Mouse (Mus musculus) induced T-regulatory cell, adult 2 months (primary cell): ENCODE measurements around the gene Hist1h4k.
"Not testable (repeated sequence)": the region's sequence is repeated elsewhere in the genome, so short reads cannot be mapped to it uniquely, and the experiment has no call there.

Experiments used
- DNase-seq: peaks from one replicate; pipeline ENCODE4 v3.0.0-alpha.2; 2012; ENCODE audit warnings: low read depth

Hist1h4k gene

DNA sequence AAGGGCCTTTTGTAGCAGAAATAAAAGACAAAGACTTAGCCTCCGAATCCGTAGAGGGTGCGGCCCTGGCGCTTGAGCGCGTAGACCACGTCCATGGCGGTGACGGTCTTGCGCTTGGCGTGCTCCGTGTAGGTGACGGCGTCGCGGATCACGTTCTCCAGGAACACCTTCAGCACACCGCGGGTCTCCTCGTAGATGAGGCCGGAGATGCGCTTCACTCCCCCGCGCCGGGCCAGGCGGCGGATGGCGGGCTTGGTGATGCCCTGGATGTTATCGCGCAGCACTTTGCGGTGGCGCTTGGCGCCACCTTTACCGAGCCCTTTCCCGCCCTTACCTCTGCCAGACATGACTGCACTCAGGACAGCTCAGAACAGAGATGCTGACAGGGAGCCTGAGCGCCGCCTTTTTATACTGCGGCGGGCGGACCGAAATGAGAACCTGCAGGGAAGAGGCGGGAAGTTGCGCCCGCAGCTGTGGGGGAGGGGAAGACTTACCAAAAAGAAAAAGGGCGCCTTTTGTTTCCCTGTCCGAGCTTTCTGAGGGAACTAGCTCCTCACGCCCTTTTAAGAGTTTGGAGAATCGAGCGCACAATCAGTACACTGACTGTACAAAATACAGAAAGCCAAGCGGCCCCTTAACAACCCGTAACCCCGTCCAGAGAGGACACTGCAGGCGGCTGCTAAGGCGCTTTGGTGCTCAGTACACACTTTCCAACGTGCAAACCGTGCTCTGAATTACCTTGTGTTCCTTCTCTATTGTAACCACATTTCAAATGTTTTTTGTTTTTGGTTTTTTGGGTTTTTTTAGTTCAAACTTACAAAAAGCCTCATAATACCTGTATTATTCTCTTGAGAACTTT, at the start of gene Hist1h4k:
TSS of gene Hist1h4k (minus strand) at position 347 of the 859 bp plus-strand sequence.
- DNase-seq = peak; percentile 91

DNA sequence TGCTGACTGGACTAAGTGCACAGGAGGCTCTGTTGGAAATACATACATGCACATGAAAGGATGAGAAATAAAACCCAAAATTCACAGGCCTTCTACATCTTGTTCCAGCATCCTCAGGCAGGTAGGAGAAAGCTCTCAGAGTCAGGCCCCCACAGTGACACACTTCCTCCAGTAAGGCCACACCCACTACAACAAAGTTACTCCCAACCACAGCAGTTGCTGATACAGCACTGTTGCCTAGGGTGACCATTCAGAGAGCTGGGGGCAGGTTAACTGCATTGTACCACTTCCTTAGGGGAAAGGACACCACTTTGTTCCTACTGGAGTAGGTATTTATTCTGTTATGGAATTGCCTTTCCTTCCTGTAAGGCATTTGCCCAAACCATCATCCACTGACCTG, 46.9 kb upstream of the Hist1h4k start:
- DNase-seq = not testable (repeated sequence)

DNA sequence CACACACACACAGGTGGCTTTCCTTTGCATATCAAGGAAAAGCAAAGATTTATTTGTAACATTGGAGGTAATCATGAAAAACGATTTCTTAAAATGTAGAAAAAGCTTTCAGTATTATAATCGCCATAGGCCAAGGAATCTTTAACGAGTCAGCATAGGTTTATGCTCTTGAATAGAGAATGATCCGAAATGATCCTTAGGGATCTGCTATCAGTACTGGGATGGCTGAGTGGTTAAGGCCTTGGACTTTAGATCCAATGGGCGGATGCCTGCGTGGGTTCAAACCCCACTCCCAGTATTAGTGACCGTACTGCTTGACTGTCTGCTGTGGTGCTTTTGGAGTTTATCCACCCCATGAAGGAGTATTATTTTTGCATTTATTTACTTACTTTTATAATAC, 45.3 kb upstream of the Hist1h4k start:
- no peak for DNase-seq

DNA sequence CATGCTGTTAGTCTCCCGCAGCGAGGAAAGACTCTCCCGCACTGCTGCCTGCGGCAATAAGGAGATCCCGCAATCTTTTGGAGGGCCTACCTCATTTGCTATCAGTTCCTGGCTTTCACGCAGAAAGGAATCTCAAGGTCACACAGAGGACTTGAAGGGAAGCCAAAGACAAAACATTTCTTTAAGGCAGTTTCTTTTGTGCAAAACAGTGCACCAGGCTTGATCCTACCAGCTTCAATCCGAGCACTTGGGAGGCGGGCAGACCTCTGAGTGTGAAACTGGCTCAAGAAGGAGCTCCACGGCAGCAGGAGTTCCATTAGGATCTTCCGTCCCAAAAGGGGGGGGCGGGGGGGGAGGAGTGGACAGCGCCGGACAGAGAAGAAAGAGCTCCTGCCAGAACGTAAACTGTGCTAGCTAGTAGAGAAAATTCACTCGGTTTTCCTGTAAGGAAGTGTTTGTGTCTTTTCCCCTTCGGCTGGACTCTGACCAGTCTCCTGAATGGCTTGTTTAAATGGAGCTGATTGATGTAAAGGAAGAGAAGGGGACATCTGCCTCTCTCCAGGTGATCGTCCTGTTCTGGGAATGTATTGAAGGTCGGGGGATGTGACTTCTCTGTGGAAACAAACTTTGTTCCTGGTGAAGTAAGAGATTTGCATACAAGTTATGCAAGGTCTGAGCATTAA, 40.4 kb upstream of the Hist1h4k start:
- no peak for DNase-seq

DNA sequence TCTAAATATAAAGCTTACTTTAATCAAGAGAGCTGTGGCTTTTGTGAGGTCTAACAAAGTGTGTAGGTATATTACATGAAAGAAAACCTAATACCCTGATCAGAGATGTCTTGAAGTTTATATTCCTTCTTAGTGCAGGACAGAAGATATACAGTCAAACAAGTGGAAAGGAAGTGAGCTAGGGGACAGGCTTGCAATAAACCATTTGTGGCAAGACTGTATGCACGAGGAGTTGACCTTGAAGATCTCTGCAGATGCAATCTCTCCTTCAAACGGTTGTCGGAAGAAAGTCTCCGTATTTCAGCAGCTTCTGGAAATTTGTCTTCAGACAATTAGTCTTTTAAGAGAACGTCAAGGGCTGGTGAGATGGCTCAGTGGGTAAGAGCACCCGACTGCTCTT, 39.6 kb upstream of the Hist1h4k start:
- no peak for DNase-seq

DNA sequence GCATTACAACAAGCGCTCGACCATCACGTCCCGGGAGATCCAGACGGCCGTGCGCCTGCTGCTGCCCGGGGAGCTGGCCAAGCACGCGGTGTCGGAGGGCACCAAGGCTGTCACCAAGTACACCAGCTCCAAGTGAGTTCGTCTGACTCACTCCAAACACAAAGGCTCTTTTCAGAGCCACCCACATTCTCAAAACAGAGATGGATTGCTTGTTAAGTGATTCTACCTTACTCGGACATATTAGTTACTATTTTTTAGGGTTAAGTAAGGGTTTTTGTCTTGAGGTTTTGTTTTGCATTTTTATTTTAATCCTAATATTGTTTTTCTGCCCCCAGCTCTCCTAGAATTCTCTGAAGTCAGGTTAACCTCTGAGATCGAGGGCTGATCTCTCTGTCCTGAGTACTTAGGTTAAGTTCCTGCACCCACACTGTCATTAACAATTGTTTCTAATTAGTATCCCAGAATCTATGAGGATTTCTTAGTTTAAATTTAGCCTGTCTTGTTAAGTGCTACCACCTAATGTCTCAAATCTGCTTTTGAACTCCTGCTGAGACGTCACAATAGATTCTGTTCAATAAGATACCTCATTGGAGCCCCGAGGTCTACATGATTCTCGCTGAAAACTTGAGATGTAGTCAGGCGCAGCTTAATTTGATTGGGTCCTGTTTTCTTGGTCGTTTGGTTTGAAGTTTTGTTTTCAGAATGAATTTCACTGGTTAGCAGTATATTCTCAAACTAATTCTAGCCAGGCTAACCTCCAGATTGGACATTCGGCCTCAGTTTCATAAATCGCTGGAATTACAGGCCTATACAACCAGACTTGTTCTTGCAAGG, 37.7 kb upstream of the Hist1h4k start:
- peak; percentile 58 for DNase-seq

DNA sequence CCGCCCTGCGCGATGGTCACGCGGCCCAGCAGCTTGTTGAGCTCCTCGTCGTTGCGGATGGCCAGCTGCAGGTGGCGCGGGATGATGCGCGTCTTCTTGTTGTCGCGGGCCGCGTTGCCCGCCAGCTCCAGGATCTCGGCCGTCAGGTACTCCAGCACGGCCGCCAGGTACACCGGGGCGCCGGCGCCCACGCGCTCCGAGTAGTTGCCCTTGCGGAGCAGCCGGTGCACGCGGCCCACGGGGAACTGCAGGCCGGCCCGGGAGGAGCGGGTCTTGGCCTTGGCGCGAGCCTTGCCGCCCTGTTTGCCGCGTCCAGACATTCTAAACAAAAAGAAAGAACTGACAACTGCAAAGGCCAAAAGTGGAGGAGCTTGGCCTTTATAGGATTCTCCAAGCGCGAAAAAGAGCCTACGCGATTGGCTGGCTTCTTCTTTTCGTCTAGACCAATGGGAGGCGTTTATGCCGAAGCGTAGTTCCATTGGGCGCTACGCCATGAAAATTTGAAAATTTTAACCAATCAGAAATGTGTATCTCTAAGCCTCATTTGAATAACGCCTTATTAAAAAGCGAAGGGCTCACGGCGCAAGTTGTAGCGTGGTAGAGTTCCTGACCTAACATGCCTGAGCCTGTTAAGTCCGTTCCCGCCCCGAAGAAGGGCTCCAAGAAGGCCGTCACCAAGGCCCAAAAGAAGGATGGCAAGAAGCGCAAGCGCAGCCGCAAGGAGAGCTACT, 36.8 kb upstream of the Hist1h4k start, which contains the start of the genes Hist1h2an and Hist1h2bp:
TSS of gene Hist1h2an (minus strand) at position 320 of the 731 bp plus-strand sequence.
TSS of gene Hist1h2bp (plus strand) at position 563 of the 731 bp plus-strand sequence.
- DNase-seq = peak; percentile 97

DNA sequence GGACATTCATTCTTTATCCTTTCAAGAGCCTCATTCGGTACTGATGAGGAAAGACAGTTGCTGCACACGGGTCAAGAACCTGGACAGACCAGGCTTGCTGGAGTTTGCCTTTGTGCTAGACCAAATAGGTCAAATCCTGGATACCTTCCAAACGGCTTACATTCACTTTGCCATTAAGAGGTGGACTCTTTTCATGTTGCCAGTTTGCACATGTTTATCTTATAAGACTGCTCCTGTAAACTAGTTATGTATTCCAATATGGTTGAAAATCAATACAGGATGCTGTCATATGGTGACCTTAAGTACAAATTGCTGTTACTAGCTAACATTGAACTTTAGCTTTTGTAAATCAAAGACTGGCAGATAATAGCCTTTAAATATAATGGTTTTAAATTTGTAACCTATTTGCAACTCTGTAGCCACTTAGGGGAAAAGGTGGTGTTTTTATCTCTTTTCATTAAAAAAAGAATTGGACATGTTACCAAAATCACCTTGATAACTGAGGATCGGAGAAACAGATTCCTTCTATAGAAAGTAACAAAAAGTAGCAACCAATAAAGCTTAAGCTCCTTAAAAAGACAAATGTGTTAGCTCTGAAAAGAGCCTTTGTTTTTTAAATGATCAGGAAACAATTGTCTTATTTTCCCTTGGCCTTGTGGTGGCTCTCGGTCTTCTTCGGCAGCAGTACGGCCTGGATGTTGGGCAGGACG, 36.0 kb upstream of the Hist1h4k start:
- DNase-seq = peak; percentile 63

DNA sequence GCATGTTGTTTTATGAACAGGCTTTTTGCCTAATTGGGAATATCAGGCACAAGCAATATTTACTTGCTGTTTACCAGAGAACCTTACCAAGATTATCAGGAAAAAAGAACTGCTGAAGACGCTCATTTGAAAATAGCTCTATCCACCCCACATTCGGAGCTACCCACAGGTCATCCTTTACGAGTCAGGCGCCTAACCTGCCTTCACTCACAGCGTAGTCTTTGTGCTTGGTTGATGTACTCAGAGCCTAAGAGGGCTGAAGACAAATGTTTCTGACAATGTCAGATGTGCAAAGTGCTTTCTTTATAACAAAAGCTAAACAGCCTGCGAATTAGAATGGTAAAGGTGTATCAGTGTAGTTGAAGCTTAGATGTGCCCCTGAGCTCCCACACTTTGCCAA, 34.0 kb upstream of the Hist1h4k start:
- DNase-seq = no peak

DNA sequence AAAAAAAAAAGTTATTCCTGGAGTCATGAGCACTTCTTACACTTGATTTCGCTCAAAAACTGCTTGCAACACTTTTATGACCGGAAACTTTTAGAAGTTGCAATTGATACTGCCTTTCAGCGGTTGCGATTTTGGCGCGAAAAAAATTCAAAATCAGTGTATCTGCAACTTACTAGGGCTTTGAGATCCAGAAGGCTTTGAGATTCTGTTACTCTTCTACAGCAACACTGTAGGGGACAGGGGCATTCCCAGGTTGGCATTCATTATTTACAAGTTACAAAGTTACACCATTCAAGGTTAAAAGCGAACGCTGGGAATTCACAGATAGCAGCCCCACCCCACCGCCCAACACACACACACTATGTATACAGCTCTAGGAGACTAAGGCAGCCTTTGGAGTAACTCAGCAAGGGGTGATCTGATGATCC, 33.4 kb upstream of the Hist1h4k start:
- DNase-seq = peak; percentile 87

DNA sequence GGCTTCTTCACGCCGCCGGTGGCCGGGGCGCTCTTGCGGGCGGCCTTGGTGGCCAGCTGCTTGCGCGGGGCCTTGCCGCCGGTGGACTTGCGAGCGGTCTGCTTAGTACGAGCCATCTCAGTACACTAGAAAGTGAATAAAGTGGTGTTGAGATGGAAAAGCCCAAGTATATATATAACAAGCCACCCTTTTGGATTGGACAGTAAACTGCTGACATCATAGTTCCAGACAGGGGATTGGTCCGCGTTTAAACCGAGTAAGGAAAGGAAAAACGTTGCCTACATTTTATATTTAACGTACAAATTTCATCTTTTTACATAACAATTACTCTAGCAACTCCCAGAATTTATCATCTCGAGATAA, 32.9 kb upstream of the Hist1h4k start, which contains the start of gene Hist1h3i:
TSS of gene Hist1h3i (minus strand) at position 116 of the 363 bp plus-strand sequence.
- DNase-seq = peak; percentile 94

DNA sequence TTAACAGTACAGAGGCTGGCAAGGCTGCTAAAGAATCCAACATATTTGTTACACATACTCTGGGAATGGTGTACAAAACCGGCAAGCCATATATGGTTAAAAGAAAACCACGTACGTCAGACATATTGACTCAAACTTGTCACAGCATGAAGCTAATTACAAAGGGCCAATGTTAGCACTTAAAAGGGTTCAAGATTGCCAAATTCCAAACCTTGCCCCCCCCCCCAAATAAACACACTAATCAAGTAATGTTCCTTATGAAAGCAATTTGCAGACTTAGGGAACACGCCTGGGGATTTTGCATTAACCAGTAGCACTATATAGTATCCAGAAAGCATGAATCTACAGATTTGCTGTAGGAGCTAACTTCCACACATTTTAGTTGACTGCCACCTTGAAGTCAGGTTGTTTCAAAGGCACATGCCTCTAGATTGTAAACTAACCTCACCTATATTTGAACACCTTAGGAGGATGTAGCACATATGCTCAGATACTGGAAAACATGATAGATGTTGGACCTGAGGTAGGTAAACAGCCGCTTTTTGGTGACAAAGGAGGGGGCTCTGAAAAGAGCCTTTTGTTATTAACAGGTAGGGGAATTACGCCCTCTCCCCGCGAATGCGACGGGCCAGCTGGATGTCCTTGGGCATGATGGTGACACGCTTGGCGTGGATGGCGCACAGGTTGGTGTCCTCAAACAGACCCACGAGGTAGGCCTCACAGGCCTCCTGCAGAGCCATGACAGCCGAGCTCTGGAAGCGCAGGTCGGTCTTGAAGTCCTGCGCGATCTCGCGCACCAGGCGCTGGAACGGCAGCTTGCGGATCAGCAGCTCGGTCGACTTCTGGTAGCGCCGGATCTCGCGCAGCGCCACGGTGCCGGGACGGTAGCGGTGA, 32.3 kb upstream of the Hist1h4k start:
- DNase-seq = peak; percentile 73

DNA sequence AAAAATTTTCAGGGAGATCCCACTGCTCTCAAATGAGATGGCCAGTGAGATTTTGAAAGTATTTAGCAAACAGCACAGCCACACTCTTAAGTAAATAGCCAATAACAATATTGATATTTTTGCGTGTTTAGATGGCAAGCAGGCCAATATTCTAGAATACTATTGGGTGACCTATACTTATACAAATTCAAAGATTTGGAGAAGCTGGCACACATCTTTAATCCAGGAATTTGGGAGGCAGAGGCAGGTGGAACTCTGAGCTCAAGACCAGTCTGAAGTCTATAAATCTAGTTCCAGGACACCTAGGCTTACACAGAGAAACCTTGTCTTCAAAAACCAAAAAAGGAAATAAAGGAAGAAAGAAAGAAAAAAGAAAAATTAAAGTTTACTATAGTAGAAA, 31.3 kb upstream of the Hist1h4k start:
- peak; percentile 30 for DNase-seq

DNA sequence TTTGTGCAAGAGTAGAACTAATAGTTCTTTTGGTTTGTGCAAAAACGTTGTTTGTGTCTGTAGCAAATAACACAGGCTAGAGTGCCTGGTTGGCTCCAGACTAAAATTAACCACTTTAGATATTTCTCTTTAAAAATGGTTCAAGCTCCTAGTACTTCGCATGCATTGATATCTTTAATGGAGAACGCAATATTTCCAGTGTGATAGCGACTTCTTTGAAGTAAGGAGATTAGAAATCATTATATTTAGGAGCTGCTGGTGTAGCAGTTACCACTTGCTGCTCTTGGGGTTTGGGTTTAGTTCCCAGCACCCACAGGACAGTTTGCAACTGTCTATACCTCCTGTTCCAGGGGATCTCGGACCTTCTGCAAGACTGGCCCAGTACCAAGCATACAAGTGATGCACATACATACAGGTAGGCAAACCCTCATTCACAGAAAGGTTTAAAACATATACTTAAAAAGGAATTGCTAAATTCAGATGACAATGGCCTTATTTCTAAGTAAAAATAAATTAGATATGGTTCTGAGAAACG, 30.8 kb upstream of the Hist1h4k start:
- DNase-seq = no peak

DNA sequence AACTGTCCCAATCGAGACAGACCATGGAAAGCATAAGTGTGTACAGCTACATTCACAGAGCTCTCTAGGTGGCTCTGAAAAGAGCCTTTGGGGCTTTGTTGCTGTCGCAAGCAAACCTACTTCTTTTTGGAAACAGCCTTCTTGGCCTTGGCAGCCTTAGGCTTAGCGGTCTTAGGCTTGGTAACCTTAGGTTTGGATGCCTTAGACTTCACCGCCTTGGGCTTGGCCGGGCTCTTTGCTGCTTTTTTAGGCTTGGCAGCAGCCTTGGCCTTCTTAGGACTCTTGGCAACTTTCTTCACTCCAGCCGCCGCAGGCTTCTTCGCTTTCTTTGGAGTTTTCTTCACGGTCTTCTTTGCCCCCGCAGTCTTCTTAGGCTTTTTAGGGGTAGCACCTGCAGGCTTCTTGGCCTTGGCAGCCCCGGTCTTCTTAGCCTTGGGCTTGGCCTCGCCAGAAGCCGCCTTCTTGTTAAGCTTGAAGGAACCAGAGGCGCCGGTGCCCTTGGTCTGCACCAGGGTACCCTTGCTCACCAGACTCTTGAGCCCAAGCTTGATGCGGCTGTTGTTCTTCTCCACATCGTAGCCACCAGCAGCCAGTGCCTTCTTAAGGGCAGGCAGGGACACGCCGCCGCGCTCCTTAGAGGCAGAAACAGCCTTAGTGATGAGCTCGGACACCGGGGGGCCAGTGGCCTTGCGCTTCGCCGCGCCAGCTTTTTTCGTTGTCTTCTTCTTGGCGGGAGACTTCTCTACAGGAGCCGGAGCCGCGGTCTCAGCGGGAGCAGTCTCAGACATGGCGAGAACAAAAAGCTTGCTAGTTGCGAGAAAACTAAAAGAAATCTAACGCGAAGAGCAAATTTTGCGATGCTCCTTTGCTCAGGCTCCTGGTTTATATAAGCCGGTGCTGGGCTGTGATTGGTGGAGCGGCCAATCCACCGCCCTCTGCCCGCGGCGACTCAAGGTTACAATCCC, 29.7 kb upstream of the Hist1h4k start, which contains the start of gene Hist1h1b:
TSS of gene Hist1h1b (minus strand) at position 859 of the 965 bp plus-strand sequence.
- peak; percentile 83 for DNase-seq

DNA sequence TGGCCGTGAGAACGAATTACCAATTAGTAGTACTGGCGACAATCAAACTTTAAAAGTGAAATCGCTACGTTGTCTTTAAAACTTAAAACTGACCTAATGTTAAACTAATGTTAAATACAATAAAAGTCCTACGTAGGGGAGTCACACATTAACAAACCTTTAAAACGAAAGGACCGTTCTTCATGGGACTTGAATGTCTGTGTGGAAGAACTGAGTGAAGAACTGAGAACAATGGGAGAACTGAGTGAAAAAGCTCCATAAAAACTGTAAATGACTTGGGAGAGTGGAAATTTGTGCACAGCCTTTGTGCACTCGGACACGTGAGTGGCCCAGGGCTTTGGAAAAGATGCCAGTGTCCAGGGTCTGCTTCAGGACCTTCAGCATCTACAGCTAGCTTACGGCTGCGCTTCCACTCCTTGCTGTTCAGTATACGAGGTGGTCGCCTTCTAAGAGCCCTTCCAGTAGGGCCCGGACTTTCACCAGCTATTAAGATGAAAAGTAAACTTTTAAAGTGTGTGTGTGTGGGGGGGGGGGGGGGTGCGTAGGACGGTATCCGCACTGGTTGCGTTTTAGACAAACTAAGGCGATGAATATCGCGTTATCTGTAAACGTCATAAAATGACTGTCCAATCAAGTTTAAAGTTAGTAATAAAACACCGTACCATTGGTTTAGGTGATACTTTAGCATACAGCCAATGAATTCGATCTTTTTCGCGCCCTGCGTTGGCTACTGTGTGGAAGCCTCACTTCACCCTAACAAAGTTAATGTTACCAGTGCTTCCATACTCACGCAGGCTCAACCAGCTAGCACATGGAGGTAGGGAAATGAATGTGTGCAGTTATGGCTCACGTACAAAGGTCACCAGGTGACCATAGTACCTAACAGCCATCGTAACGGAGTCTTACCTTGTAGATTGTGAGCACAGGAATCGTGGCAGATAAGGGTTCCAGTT, 28.8 kb upstream of the Hist1h4k start:
- DNase-seq = peak; percentile 95

DNA sequence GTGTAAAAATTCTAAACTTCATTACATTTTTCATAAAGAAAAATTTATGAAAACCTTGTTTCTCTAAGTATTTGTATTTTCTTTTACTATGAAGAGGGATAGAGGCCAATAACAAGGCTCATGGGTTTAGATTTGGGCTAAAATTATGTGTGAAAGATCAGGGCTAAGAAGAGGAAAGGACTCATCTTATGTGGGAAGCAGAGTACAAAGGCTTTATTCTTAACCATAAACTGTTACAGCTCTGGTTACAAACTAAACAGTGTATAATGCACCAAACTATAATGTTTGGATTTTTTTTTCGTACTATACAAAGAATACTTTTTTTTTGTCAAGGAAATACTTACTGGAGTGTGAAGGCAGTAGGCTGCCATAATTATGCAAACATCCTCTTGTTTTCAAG, 5.4 kb upstream of the Hist1h4k start:
- no peak for DNase-seq
